Mouse (Mus musculus) stomach, postnatal 0 days (tissue): ENCODE measurements around the gene Dusp11.
"Not testable (repeated sequence)": the region's sequence is repeated elsewhere in the genome, so short reads cannot be mapped to it uniquely, and the experiment has no call there.

Experiments used
- CTCF ChIP-seq: IDR thresholded peaks from 2 replicates; pipeline ENCODE4 v1.5.1; 2016; ENCODE audit warnings: antibody characterized with exemption, low read depth, mild to moderate bottlenecking, moderate library complexity
- EP300 ChIP-seq: optimal IDR thresholded peaks from 2 replicates; pipeline ENCODE3; 2016; ENCODE audit warnings: antibody characterized with exemption

- TF ChIP-seq CTCF, EP300: not testable (repeated sequence)
These were observed 43.1 kb downstream of the Dusp11 start for GRCm38 (mm10) chr6:85918341-85918740.
